Mouse (Mus musculus) hindlimb bud, embryonic 11.5 days (tissue): ENCODE data around the gene St7l.

Source experiments
- DNase-seq: peaks from one replicate; pipeline ENCODE4 v3.0.0-alpha.2; 2012; ENCODE audit warnings: low read depth, low spot score; ENCODE audit errors: extremely low spot score

Gene St7l

GRCm38 (mm10) chr3:104896141-104896540 lies 32.3 kb downstream of the St7l start:
- no peak for DNase-seq

- DNase-seq, result no peak
Observed at GRCm38 (mm10) chr3:104901154-104901553, 37.3 kb downstream of the St7l start.

GRCm38 (mm10) chr3:104905389-104905788 lies 41.6 kb downstream of the St7l start:
- no peak for DNase-seq

- no peak for DNase-seq
Observed at GRCm38 (mm10) chr3:104906007-104906406, 42.2 kb downstream of the St7l start.

- DNase-seq, result no peak
Observed at GRCm38 (mm10) chr3:104909195-104909594, 45.4 kb downstream of the St7l start.

- DNase-seq, result no peak
Observed at GRCm38 (mm10) chr3:104914986-104915385, 51.2 kb downstream of the St7l start.

GRCm38 (mm10) chr3:104929385-104929784 lies 65.6 kb downstream of the St7l start:
- no peak for DNase-seq

- DNase-seq, result no peak
Observed at GRCm38 (mm10) chr3:104937728-104938305, 74.0 kb downstream of the St7l start.

GRCm38 (mm10) chr3:104938327-104938726 lies 74.5 kb downstream of the St7l start:
- DNase-seq, result no peak

GRCm38 (mm10) chr3:104940691-104941090 lies 76.9 kb downstream of the St7l start:
- no peak for DNase-seq

- no peak for DNase-seq
Observed at GRCm38 (mm10) chr3:104942682-104943081, 78.9 kb downstream of the St7l start.

GRCm38 (mm10) chr3:104943333-104943732 lies 79.5 kb downstream of the St7l start:
- DNase-seq, result no peak

GRCm38 (mm10) chr3:104944894-104945293 lies 81.1 kb downstream of the St7l start:
- no peak for DNase-seq

GRCm38 (mm10) chr3:104950926-104951325 lies 87.1 kb downstream of the St7l start:
- DNase-seq, result no peak

GRCm38 (mm10) chr3:104952891-104953670 lies 89.3 kb downstream of the St7l start:
- no peak for DNase-seq

- DNase-seq, result no peak
Observed at GRCm38 (mm10) chr3:104954137-104954536, 90.3 kb downstream of the St7l start.

- DNase-seq, result no peak
Observed at GRCm38 (mm10) chr3:104954551-104954950, 90.7 kb downstream of the St7l start.

GRCm38 (mm10) chr3:104956131-104956581 lies 92.4 kb downstream of the St7l start:
- no peak for DNase-seq

GRCm38 (mm10) chr3:104960026-104961000 lies 96.5 kb downstream of the St7l start:
- DNase-seq, result no peak

GRCm38 (mm10) chr3:104961066-104962059 lies 97.6 kb downstream of the St7l start, which contains the start of gene Wnt2b:
Gene Wnt2b (minus strand): TSS chr3:104961921.
- no peak for DNase-seq
